Mouse (Mus musculus): ENCODE results near the gene Mycn.

Gene Mycn

GRCm38 (mm10) chr12:12941661-12942363 lies at the start of gene Mycn:
Gene Mycn (minus strand): TSS chr12:12941914.
- DNase-seq (ENCODE audit: low spot score in 2 of 2), result peak; percentile 9 to 20

- DNase-seq (ENCODE audit: low spot score in 2 of 2), result no peak
Measured at GRCm38 (mm10) chr12:12987376-12987775, 45.7 kb upstream of the Mycn start.

- no peak for DNase-seq (ENCODE audit: low spot score in 2 of 2)
Measured at GRCm38 (mm10) chr12:12986612-12987206, 45.0 kb upstream of the Mycn start.

GRCm38 (mm10) chr12:12983032-12983431 lies 41.3 kb upstream of the Mycn start:
- DNase-seq (ENCODE audit: low spot score in 2 of 2), result no peak

- no peak for DNase-seq (ENCODE audit: low spot score in 2 of 2)
Measured at GRCm38 (mm10) chr12:12975397-12975796, 33.7 kb upstream of the Mycn start.

GRCm38 (mm10) chr12:12972756-12973435 lies 31.2 kb upstream of the Mycn start:
- no peak for DNase-seq (ENCODE audit: low spot score in 2 of 2)

GRCm38 (mm10) chr12:12967946-12968345 lies 26.2 kb upstream of the Mycn start:
- no peak for DNase-seq (ENCODE audit: low spot score in 2 of 2)

- DNase-seq (ENCODE audit: low spot score in 2 of 2), result no peak
Measured at GRCm38 (mm10) chr12:12964856-12965255, 23.1 kb upstream of the Mycn start.

GRCm38 (mm10) chr12:12947606-12948005 lies 5.9 kb upstream of the Mycn start:
- DNase-seq (ENCODE audit: low spot score in 2 of 2), result no peak

GRCm38 (mm10) chr12:12943288-12943687 lies 1.6 kb upstream of the Mycn start:
- no peak for DNase-seq (ENCODE audit: low spot score in 2 of 2)

- DNase-seq (ENCODE audit: low spot score in 2 of 2), result peak; percentile 42 to 57
Measured at GRCm38 (mm10) chr12:12942364-12943050, 793 bp upstream of the Mycn start.

- DNase-seq (ENCODE audit: low spot score in 2 of 2), result no peak
Measured at GRCm38 (mm10) chr12:12941129-12941504, 597 bp downstream of the Mycn start.

GRCm38 (mm10) chr12:12940466-12941128 lies 1.1 kb downstream of the Mycn start:
- no peak for DNase-seq (ENCODE audit: low spot score in 2 of 2)

- DNase-seq (ENCODE audit: low spot score in 2 of 2), result no peak
Measured at GRCm38 (mm10) chr12:12939581-12940465, 1.9 kb downstream of the Mycn start.

- no peak for DNase-seq (ENCODE audit: low spot score in 2 of 2)
Measured at GRCm38 (mm10) chr12:12938850-12939249, 2.9 kb downstream of the Mycn start.

- DNase-seq (ENCODE audit: low spot score in 2 of 2), result no peak
Measured at GRCm38 (mm10) chr12:12938361-12938760, 3.4 kb downstream of the Mycn start.

GRCm38 (mm10) chr12:12937746-12938145 lies 4.0 kb downstream of the Mycn start:
- DNase-seq (ENCODE audit: low spot score in 2 of 2), result no peak

- DNase-seq (ENCODE audit: low spot score in 2 of 2), result no peak
Measured at GRCm38 (mm10) chr12:12937088-12937487, 4.6 kb downstream of the Mycn start.

- no peak for DNase-seq (ENCODE audit: low spot score in 2 of 2)
Measured at GRCm38 (mm10) chr12:12932238-12932637, 9.5 kb downstream of the Mycn start.

- DNase-seq (ENCODE audit: low spot score in 2 of 2), result no peak
Measured at GRCm38 (mm10) chr12:12928239-12928638, 13.5 kb downstream of the Mycn start.
